Mouse (Mus musculus) megakaryocyte, embryonic 14.5 days (primary cell): Measurements from ENCODE around the gene Slc35c2.

Experiments used
- FLI1 ChIP-seq: IDR thresholded peaks from 2 replicates; pipeline ENCODE4 v1.6.1; 2012; ENCODE audit warnings: low read length, inconsistent platforms, mixed read lengths
- GATA1 ChIP-seq: IDR thresholded peaks from 3 replicates; pipeline ENCODE4 v1.6.1; 2012; ENCODE audit warnings: mixed read lengths, low read length, inconsistent platforms, borderline replicate concordance

DNA sequence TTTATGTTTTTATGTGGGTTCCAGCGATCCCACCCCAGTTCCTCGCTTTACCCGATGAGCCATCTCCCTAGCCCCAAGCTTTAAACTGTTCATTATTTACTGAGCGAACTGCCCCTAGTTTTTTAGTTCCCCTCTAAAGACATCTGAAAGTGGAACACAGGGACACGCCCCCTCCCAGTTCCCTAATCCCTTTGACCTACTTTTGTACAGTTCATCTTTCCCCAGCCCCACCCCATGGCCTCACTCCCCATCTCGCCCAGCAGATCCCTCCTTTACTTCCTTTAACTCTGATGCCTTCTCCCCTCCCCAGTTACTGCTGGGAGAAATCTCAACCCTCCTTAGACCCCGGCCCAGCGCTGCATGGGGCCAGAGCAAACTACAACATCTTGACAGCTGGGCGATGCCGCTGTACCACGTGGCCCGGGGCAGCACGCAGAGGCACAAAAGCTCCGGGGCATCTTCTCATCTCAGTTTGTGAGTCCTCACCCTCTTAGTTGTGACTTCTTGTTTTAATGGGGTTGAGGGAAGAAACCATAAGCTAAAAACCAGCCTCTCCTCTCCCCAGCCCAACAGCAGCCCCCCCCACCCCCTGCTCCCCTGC lies 45.0 kb upstream of the Slc35c2 start:
- TF ChIP-seq GATA1, result no peak
- no peak for TF ChIP-seq FLI1
